Comparison of ENCODE assay signal across 8 mouse cellular contexts in genomic region chr2:79086857-79087578, GRCm38 (mm10).
DNase-seq lines count a peak whose midpoint lies in the region; ATAC-seq and TF ChIP-seq lines count a peak whose summit lies in the region.

No protein-coding gene starts in this region.

- no peak for DNase-seq in cerebellum, postnatal 4 days (ENCODE audit: low spot score in 2 of 2)
- peak; percentile 15 for DNase-seq in thymus, adult 2 months
- DNase-seq in thymus, postnatal 10 days (ENCODE audit: low spot score in 2 of 2), result no peak
- no peak for DNase-seq in liver, postnatal 0 days
- DNase-seq in gastrocnemius, postnatal 36 days, result no peak
- no peak for DNase-seq in midbrain, embryonic 11.5 days (ENCODE audit: low spot score, missing footprints)

- H3K9me3 ChIP-seq in liver, postnatal 0 days (ENCODE audit: low read length), result no peaks in the 10 kb centered on the region
- no peaks in the 10 kb centered on the region for H3K9me3 ChIP-seq in midbrain, embryonic 11.5 days (ENCODE audit: control insufficient read depth, low read length)
- no peaks in the 10 kb centered on the region for H3K9me3 ChIP-seq in hindbrain, embryonic 13.5 days

- intact Hi-C loops in gastrocnemius, postnatal 36 days (cut with DNase I), result no loop called here

- H3K27ac ChIP-seq in thymus, adult 2 months (ENCODE audit: control insufficient read depth, insufficient read depth, low read length), result no peak overlapping the region
- no peak overlapping the region; the same call in 1 of the 2 replicates for H3K27ac ChIP-seq in liver, postnatal 0 days (ENCODE audit: low read depth)
- H3K27ac ChIP-seq in midbrain, embryonic 11.5 days (ENCODE audit: low read depth, low read length), result no peak overlapping the region
- no peak overlapping the region for H3K27ac ChIP-seq in hindbrain, embryonic 13.5 days

- H3K36me3 ChIP-seq in thymus, adult 2 months (ENCODE audit: control insufficient read depth, insufficient read depth, low read length), result no peaks in the 10 kb centered on the region
- no peaks in the 10 kb centered on the region for H3K36me3 ChIP-seq in liver, postnatal 0 days (replicated peaks; ENCODE audit: insufficient read depth, low read length)
- no peaks in the 10 kb centered on the region for H3K36me3 ChIP-seq in midbrain, embryonic 11.5 days (ENCODE audit: control insufficient read depth, insufficient read depth, low read length)
- H3K36me3 ChIP-seq in hindbrain, embryonic 13.5 days, result no peaks in the 10 kb centered on the region

- 5% methylated on average over 9 of the region's 9 CpGs for WGBS in thymus, adult 2 months
- WGBS in liver, postnatal 0 days (ENCODE audit: insufficient replicate concordance), result 28% methylated on average over 9 of the region's 9 CpGs
- 82% methylated on average over 9 of the region's 9 CpGs for WGBS in midbrain, embryonic 11.5 days
- WGBS in hindbrain, embryonic 13.5 days, result 75% methylated on average over 9 of the region's 9 CpGs

- peak overlapping the region; percentile 61 for H3K4me2 ChIP-seq in liver, postnatal 0 days (ENCODE audit: low read depth, low read length)
- no peak overlapping the region for H3K4me2 ChIP-seq in midbrain, embryonic 11.5 days
- H3K4me2 ChIP-seq in hindbrain, embryonic 13.5 days, result no peak overlapping the region

- 0 out of 2 replicates have a peak, but pooled peaks have one; percentile 23 for ATAC-seq in cerebellum, adult (ENCODE audit: insufficient number of reproducible peaks, low FRiP score, low TSS enrichment)
- ATAC-seq in liver, postnatal 0 days, result no peak
- no peak for ATAC-seq in midbrain, embryonic 11.5 days (ENCODE audit: low FRiP score)
- ATAC-seq in hindbrain, embryonic 13.5 days (ENCODE audit: low FRiP score), result no peak

- H3K27me3 ChIP-seq in thymus, adult 2 months (ENCODE audit: control insufficient read depth, insufficient read depth, low read length), result no peaks in the 10 kb centered on the region
- H3K27me3 ChIP-seq in liver, postnatal 0 days (ENCODE audit: insufficient read depth, low read length), result no peaks in the 10 kb centered on the region
- H3K27me3 ChIP-seq in midbrain, embryonic 11.5 days (ENCODE audit: control insufficient read depth, insufficient read depth, low read length), result no peaks in the 10 kb centered on the region
- H3K27me3 ChIP-seq in hindbrain, embryonic 13.5 days, result no peaks in the 10 kb centered on the region

- no peak for TF ChIP-seq EP300 in liver, postnatal 0 days (IDR thresholded peaks at IDR 0.05; ENCODE audit: low read depth)

- TF ChIP-seq CTCF in thymus, adult 2 months (IDR thresholded peaks at IDR 0.05; ENCODE audit: borderline replicate concordance, control insufficient read depth, extremely low read depth, insufficient read depth, low read length, poor library complexity), result no peak
- no peak; the same call in 1 of the 2 replicates for TF ChIP-seq CTCF in liver, postnatal 0 days (IDR thresholded peaks at IDR 0.05; ENCODE audit: low read depth)

- H3K9ac ChIP-seq in liver, postnatal 0 days (replicated peaks), result peak overlapping the region; percentile 42
- H3K9ac ChIP-seq in midbrain, embryonic 11.5 days (ENCODE audit: low read length), result no peak overlapping the region
- H3K9ac ChIP-seq in hindbrain, embryonic 13.5 days, result no peak overlapping the region

- peak overlapping the region; percentile 26 for H3K4me3 ChIP-seq in thymus, adult 2 months (ENCODE audit: control insufficient read depth, insufficient read depth, low read length)
- peak overlapping the region; percentile 40 for H3K4me3 ChIP-seq in liver, postnatal 0 days (ENCODE audit: low read depth, low read length)
- no peak overlapping the region for H3K4me3 ChIP-seq in midbrain, embryonic 11.5 days (ENCODE audit: low read depth, low read length)
- H3K4me3 ChIP-seq in hindbrain, embryonic 13.5 days, result no peak overlapping the region

- peaks cover 6% of the 10 kb centered on the region for H3K4me1 ChIP-seq in thymus, adult 2 months (replicated peaks; ENCODE audit: control insufficient read depth, insufficient read depth, low read length)
- peaks cover 5% of the 10 kb centered on the region; the same call in 1 of the 2 replicates for H3K4me1 ChIP-seq in liver, postnatal 0 days (ENCODE audit: insufficient read depth)
- H3K4me1 ChIP-seq in midbrain, embryonic 11.5 days (ENCODE audit: control insufficient read depth, insufficient read depth, low read length), result no peaks in the 10 kb centered on the region
- no peaks in the 10 kb centered on the region for H3K4me1 ChIP-seq in hindbrain, embryonic 13.5 days (replicated peaks)

- no peak for TF ChIP-seq POLR2A in thymus, adult 2 months (IDR thresholded peaks at IDR 0.05; ENCODE audit: control insufficient read depth, extremely low read depth, insufficient read depth, low read length, poor library complexity)

Comparison
In these comparisons a context has a peak if more than half of its experiments do, and no peak if none do; other contexts are left out.
1. H3K4me3 ChIP-seq: peak in thymus, adult 2 months (single experiment) and liver, postnatal 0 days (single experiment); none in midbrain, embryonic 11.5 days (single experiment) and hindbrain, embryonic 13.5 days (single experiment).